Mouse (Mus musculus) neural tube, embryonic 11.5 days (tissue): ENCODE results near the gene Slc22a4. TPM values are rescaled to one million over a fixed set of nuclear protein-coding genes. Genes with fewer than 3 reads are reported as not detected.
"Not testable (repeated sequence)": the region's sequence is repeated elsewhere in the genome, so short reads cannot be mapped to it uniquely, and the experiment has no call there.

Source experiments
- ATAC-seq: fragments of 200-750 bp; cut with Nextera tagmentation; 2 replicates; pipeline ENCODE4 v1.8.0; 2017; ENCODE audit warnings: moderate number of reproducible peaks, mild to moderate bottlenecking, moderate TSS enrichment, moderate library complexity; ENCODE audit not compliant: insufficient read depth, low FRiP score, low TSS enrichment
- DNase-seq: peaks from one replicate; pipeline ENCODE4 v3.0.0-alpha.2; 2015; ENCODE audit warnings: low spot score
- H3K27ac ChIP-seq: fragments of 300-500 bp; sonication (generic); 2 replicates; pipeline ENCODE4 v1.5.1; 2014; ENCODE audit warnings: low read depth, mild to moderate bottlenecking, low read length
- H3K27me3 ChIP-seq: fragments of 300-500 bp; sonication (generic); 2 replicates; pipeline ENCODE4 v1.6.1; 2014; ENCODE audit warnings: mild to moderate bottlenecking, low read length, mixed read lengths; ENCODE audit not compliant: control insufficient read depth, insufficient read depth
- H3K36me3 ChIP-seq: fragments of 300-500 bp; sonication (generic); 2 replicates; pipeline ENCODE4 v1.6.1; 2014; ENCODE audit warnings: mild to moderate bottlenecking, low read length, moderate library complexity, mixed read lengths; ENCODE audit not compliant: control insufficient read depth, insufficient read depth
- H3K4me1 ChIP-seq: fragments of 300-500 bp; sonication (generic); 2 replicates; pipeline ENCODE4 v1.6.1; 2014; ENCODE audit warnings: low read length, mixed read lengths; ENCODE audit not compliant: control insufficient read depth, insufficient read depth
- H3K4me2 ChIP-seq: fragments of 300-500 bp; sonication (generic); 2 replicates; pipeline ENCODE4 v1.6.1; 2014; ENCODE audit warnings: low read depth, mild to moderate bottlenecking, moderate library complexity
- H3K4me3 ChIP-seq: fragments of 300-500 bp; sonication (generic); 2 replicates; pipeline ENCODE4 v1.5.1; 2014; ENCODE audit warnings: low read depth, low read length
- H3K9ac ChIP-seq: fragments of 300-500 bp; sonication (generic); 2 replicates; pipeline ENCODE4 v1.6.1; 2014; ENCODE audit warnings: mild to moderate bottlenecking, low read length
- H3K9me3 ChIP-seq: fragments of 300-500 bp; sonication (generic); 2 replicates; pipeline ENCODE4 v1.6.1; 2016; ENCODE audit warnings: low read length; ENCODE audit not compliant: control insufficient read depth
- WGBS: fragments of 180-500 bp; shearing (Covaris S2); extraction: QIAGEN DNeasy Blood & Tissue Kit; methylation state at CpG from one replicate; pipeline ENCODE4 v1.1.7; 2014; 5-methylcytosine and 5-hydroxymethylcytosine counted together
- polyA plus RNA-seq: library from polyadenylated mRNA; unstranded; fragments of >200 nt; fragmentation: Nextera tagmentation; extraction: Ambion mirVana; gene quantifications from 2 replicates; pipeline ENCODE4 v1.2.1, GENCODE M21; 2014

Slc22a4 gene
- polyA plus RNA-seq, 1 experiment from 2014 or later, result 0.72 TPM

GRCm38 (mm10) chr11:54018893-54019732 is 8.8 kb downstream of the Slc22a4 start:
- Histone ChIP-seq H3K27me3 (no peaks in the 10 kb centered on the region), H3K4me1 (no peaks in the 10 kb centered on the region), H3K4me3 (no peak overlapping the region), H3K9ac (no peak overlapping the region), H3K9me3 (no peaks in the 10 kb centered on the region), H3K36me3 (no peaks in the 10 kb centered on the region), H3K27ac (no peak overlapping the region), H3K4me2 (no peak overlapping the region)
- 82% methylated on average over 3 of the region's 3 CpGs for WGBS
- ATAC-seq, result no peak
- DNase-seq, result no peak

DNA sequence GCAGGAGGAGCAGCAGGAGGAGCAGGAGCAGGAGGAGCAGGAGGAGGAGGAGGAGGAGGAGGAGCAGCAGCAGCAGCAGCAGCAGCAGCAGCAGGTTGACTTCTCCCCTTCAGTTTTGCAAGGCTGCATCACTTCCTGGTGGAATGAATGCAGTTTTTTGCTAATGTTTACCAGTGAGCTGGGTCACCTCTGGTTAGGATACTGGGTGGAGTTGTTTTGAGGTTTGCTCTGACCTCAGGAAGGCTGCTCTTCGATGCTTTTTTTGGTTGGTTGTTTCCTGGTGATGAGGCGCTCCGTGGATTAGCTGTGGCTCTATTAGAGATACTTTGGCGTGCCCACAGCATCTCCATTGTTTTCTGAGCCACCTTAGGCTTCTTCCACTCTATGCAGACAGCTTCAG is 10.3 kb downstream of the Slc22a4 start:
- no peak for ATAC-seq
- Histone ChIP-seq H3K27ac (no peak overlapping the region), H3K4me3 (no peak overlapping the region), H3K27me3 (no peaks in the 10 kb centered on the region), H3K9ac (no peak overlapping the region), H3K4me2 (no peak overlapping the region), H3K4me1 (no peaks in the 10 kb centered on the region), H3K9me3 (no peaks in the 10 kb centered on the region), H3K36me3 (no peaks in the 10 kb centered on the region)
- WGBS, result 80% methylated on average over 4 of the region's 4 CpGs
- no peak for DNase-seq

DNA sequence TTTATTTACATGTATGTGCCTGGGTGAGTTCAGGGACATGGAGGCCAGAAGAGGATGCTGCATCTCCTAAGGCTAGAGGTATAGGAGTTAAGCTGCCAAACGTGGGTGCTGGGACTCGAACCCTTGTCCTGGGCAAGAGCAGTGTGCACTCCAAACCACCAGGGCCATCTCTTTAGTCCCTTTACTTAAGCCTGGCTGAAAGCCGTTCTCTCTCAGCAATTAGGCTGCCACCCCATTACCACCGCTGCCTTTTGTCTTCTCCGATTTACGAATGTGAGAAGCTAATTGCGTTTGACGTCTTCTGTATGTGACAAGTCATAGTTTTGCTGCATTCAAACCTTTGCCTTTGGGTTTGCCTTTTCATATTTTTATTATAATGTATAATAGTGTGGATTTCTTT is 11.8 kb downstream of the Slc22a4 start:
- H3K36me3 ChIP-seq, result no peaks in the 10 kb centered on the region
- no peak overlapping the region for H3K9ac ChIP-seq
- no peak overlapping the region for H3K27ac ChIP-seq
- H3K4me2 ChIP-seq, result no peak overlapping the region
- no peaks in the 10 kb centered on the region for H3K27me3 ChIP-seq
- H3K4me1 ChIP-seq, result no peaks in the 10 kb centered on the region
- DNase-seq (no peak), ATAC-seq (no peak)
- 61% methylated on average over 8 of the region's 8 CpGs for whole genome bisulfite sequencing
- H3K9me3 ChIP-seq, result no peaks in the 10 kb centered on the region
- no peak overlapping the region for H3K4me3 ChIP-seq

GRCm38 (mm10) chr11:54012961-54013360 is 14.9 kb downstream of the Slc22a4 start:
- H3K4me1 ChIP-seq, result no peaks in the 10 kb centered on the region
- H3K27me3 ChIP-seq, result no peaks in the 10 kb centered on the region
- no peaks in the 10 kb centered on the region for H3K9me3 ChIP-seq
- H3K36me3 ChIP-seq, result no peaks in the 10 kb centered on the region
- DNase-seq, result no peak
- H3K27ac ChIP-seq, result no peak overlapping the region
- 84% methylated on average over 5 of the region's 5 CpGs for WGBS
- ATAC-seq, result no peak
- no peak overlapping the region for H3K4me2 ChIP-seq
- H3K4me3 ChIP-seq, result no peak overlapping the region
- H3K9ac ChIP-seq, result no peak overlapping the region

DNA sequence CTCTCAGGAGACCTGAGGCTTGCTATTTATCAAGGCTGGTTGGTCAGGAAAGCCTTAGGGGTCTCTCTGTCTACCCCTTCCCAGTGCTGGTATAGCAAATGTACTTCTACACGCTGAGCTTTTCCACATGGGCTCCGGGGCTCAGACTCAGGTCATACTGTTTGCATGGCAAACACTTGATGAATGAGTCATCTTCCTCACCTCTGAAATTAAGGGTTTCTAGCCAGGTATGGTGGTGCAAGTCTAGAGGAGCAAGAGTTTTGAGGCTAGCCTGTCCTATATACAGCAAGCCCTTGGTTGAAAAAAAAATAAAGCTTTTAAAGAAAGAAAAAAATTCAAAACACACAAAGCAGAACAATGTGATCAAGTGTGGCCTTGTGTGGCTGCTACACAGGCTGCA is 16.6 kb downstream of the Slc22a4 start:
- H3K27me3 ChIP-seq, result no peaks in the 10 kb centered on the region
- DNase-seq (no peak), ATAC-seq (no peak)
- H3K9me3 ChIP-seq, result no peaks in the 10 kb centered on the region
- no peaks in the 10 kb centered on the region for H3K4me1 ChIP-seq
- H3K9ac ChIP-seq, result no peak overlapping the region
- no peak overlapping the region for H3K27ac ChIP-seq
- H3K36me3 ChIP-seq, result no peaks in the 10 kb centered on the region
- no peak overlapping the region for H3K4me3 ChIP-seq
- 80% methylated on average over 2 of the region's 2 CpGs for WGBS
- no peak overlapping the region for H3K4me2 ChIP-seq

DNA sequence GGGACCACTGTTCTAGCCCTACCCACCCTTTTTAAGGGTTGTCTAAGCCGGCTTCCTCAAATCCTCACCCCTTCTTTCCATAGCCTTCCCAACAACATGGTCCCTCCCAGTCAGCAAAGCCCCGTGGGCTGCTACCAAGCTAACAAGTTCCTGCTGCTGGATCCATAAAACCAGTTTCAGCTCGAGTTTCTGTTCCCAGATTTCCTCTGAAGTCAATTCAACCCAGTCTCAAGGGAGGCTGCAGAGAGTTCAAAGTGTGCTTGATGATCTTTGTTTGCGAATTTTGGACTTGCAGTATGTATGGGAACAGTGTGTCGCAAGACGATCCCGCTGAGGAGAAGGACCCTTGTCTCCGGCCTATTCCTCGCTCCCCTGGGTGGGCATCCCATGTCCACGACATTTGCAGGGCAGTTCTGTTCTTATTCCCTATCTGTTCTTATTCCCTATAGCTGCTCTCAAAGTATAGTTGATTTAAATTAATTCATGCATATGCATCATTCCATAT is 19.4 kb downstream of the Slc22a4 start:
- Histone ChIP-seq H3K4me1 (no peaks in the 10 kb centered on the region), H3K27ac (no peak overlapping the region), H3K4me2 (no peak overlapping the region), H3K9me3 (no peaks in the 10 kb centered on the region), H3K27me3 (no peaks in the 10 kb centered on the region), H3K36me3 (no peaks in the 10 kb centered on the region), H3K4me3 (no peak overlapping the region), H3K9ac (no peak overlapping the region)
- DNase-seq (no peak), ATAC-seq (no peak)
- WGBS, result 72% methylated on average over 10 of the region's 10 CpGs

DNA sequence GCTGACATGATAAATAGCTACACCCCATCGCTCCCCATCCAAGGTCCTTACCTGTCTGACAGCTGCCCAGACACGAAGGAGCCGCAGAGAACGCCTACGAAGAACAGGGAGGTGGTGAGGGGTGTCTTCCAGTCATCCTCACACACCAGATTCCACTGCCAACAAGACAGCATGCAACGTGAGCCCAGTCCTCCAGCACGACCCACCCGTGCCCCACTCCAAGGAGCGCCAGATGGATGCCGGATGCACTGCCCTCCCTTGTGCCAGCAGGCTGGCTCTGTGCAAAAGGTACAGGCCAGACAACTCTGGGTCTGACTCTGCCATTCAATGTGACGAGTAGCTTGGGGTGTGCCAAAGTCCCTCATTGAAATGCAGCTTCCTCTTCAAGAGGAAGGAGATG is 20.2 kb downstream of the Slc22a4 start:
- ATAC-seq (no peak), DNase-seq (no peak)
- Histone ChIP-seq H3K4me2 (no peak overlapping the region), H3K9me3 (no peaks in the 10 kb centered on the region), H3K4me3 (no peak overlapping the region), H3K4me1 (no peaks in the 10 kb centered on the region), H3K27ac (no peak overlapping the region), H3K27me3 (no peaks in the 10 kb centered on the region), H3K36me3 (no peaks in the 10 kb centered on the region), H3K9ac (no peak overlapping the region)
- WGBS, result 86% methylated on average over 11 of the region's 11 CpGs

DNA sequence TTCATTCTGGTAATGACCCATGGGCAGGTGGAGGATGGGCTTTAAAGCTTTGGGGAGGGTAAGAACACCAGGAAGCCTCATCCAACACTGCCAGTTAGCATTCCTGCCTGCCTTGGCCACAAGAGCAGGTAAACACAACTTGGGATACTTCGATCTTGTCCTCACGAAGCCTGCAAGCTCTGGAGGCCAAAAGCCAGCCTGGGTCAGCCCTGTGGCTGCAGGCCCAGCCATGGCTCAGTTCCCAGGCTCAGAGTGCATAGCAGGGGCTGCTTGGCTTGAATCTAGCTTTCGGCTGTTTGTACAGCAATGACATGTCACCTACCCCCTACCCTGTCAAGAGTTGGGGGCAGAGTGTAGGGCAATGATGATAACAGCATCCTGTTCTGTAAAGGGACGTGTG is 21.0 kb downstream of the Slc22a4 start:
- WGBS, result 58% methylated on average over 4 of the region's 4 CpGs

GRCm38 (mm10) chr11:54006362-54006761 is 21.5 kb downstream of the Slc22a4 start:
- H3K4me3 ChIP-seq, H3K9ac ChIP-seq, ATAC-seq, H3K4me2 ChIP-seq, H3K36me3 ChIP-seq, H3K27ac ChIP-seq, DNase-seq, H3K9me3 ChIP-seq, H3K4me1 ChIP-seq, H3K27me3 ChIP-seq: not testable (repeated sequence)
- 16% methylated on average over 5 of the region's 5 CpGs for WGBS

More for the DNA sequence above, 21.0 kb downstream of the Slc22a4 start:
- no peaks in the 10 kb centered on the region for H3K36me3 ChIP-seq
- no peaks in the 10 kb centered on the region for H3K27me3 ChIP-seq
- no peak for DNase-seq
- no peak overlapping the region for H3K4me3 ChIP-seq
- H3K9ac ChIP-seq, result no peak overlapping the region
- no peaks in the 10 kb centered on the region for H3K9me3 ChIP-seq
- no peak for ATAC-seq
- H3K4me1 ChIP-seq, result no peaks in the 10 kb centered on the region
- no peak overlapping the region for H3K27ac ChIP-seq
- H3K4me2 ChIP-seq, result no peak overlapping the region
